11 mouse cellular contexts compared by ENCODE assay signal in the genomic region with DNA sequence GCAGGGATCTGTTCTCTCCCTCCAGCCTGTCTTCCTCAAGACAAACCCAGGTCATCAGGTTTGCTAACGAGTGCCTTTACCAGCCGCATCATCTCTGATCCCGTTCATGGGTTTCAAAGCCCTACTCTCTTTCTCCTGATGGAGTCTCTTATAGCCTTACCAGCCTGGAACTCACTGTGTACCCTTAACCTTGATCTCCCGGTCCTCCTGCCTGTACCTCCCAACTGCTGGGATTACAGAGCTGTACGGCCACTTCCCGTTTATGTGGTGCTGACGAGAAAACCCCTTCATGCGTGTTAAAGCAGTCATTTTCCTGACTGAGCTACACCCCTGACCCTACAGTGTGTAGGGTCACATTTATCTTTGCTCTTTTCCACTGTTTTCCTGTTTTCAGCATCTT. TPM values are rescaled to one million over a fixed set of nuclear protein-coding genes. Genes with fewer than 3 reads are reported as not detected.
DNase-seq lines count a peak whose midpoint lies in the region; ATAC-seq and TF ChIP-seq lines count a peak whose summit lies in the region.
"Had no signal": no experiment of that assay in that cellular context is flagged by ENCODE, and none has a peak within 500 bp of the region (broad histone marks: within the 10 kb centered on the region; RNA-seq: fewer than 3 reads in every experiment).

No protein-coding gene starts in this region.

- no peak overlapping the region for H3K4me2 ChIP-seq in heart, embryonic 15.5 days
- H3K4me2 ChIP-seq: midbrain, embryonic 12.5 days had no signal

- DNase-seq in heart, postnatal 14 days, result no peak
- peak; percentile 26 for DNase-seq in 3T3-L1 (ENCODE audit: low read depth, low spot score)
- DNase-seq in frontal cortex, adult 2 months (ENCODE audit: extremely low spot score in 1 of 2, low spot score in 1 of 2), result no peak
- no peak for DNase-seq in lung, postnatal 10 days
- DNase-seq in cerebellum, adult 9-11 months, result no peak
- DNase-seq: right cerebral cortex, postnatal 25 days; thymus, postnatal 25 days had no signal

- TF ChIP-seq CTCF in bone marrow, adult 2 months (IDR thresholded peaks at IDR 0.05; ENCODE audit: control insufficient read depth, insufficient read depth, low read length), result no peak

- H3K4me1 ChIP-seq in heart, embryonic 15.5 days (replicated peaks), result peaks cover 11% of the 10 kb centered on the region
- peaks cover 6% of the 10 kb centered on the region; the same call in 1 of the 2 replicates for H3K4me1 ChIP-seq in bone marrow, adult 2 months (ENCODE audit: control insufficient read depth, insufficient read depth, low read length)

- H3K9me3 ChIP-seq in heart, embryonic 15.5 days (replicated peaks), result no peaks in the 10 kb centered on the region
- H3K9me3 ChIP-seq: midbrain, embryonic 12.5 days had no signal

- no peak overlapping the region for H3K4me3 ChIP-seq in heart, embryonic 15.5 days
- H3K4me3 ChIP-seq in bone marrow, adult 2 months (replicated peaks; ENCODE audit: control insufficient read depth, low read depth, low read length), result no peak overlapping the region
- H3K4me3 ChIP-seq in macrophage (ENCODE audit: inconsistent target), result no peak overlapping the region
- H3K4me3 ChIP-seq: midbrain, embryonic 12.5 days had no signal

- no peak overlapping the region for H3K9ac ChIP-seq in heart, embryonic 15.5 days
- H3K9ac ChIP-seq: midbrain, embryonic 12.5 days had no signal

- ATAC-seq in heart, embryonic 15.5 days (replicated peaks; ENCODE audit: insufficient number of reproducible peaks, insufficient read depth, low FRiP score, low read depth), result no peak

- no peaks in the 10 kb centered on the region for H3K36me3 ChIP-seq in heart, embryonic 15.5 days
- H3K36me3 ChIP-seq in macrophage (ENCODE audit: inconsistent target), result peaks cover 5% of the 10 kb centered on the region
- H3K36me3 ChIP-seq: midbrain, embryonic 12.5 days had no signal

- H3K79me2 ChIP-seq in macrophage (ENCODE audit: inconsistent target), result peaks cover 83% of the 10 kb centered on the region

- H3K27ac ChIP-seq in heart, embryonic 15.5 days, result 0 out of 2 replicates have a peak overlapping the region, but pooled peaks have one; percentile 21
- peak overlapping the region; percentile 67 for H3K27ac ChIP-seq in bone marrow, adult 2 months (ENCODE audit: control insufficient read depth, insufficient read depth, low read depth, low read length, poor library complexity)
- peak overlapping the region; percentile 94 for H3K27ac ChIP-seq in macrophage
- H3K27ac ChIP-seq: midbrain, embryonic 12.5 days had no signal

- intact Hi-C loops in heart, postnatal 14 days (cut with DNase I), result no loop called here

- 52% methylated on average over 8 of the region's 8 CpGs for WGBS in heart, embryonic 15.5 days
- WGBS in bone marrow, adult 2 months, result 44% methylated on average over 8 of the region's 8 CpGs
- WGBS in macrophage (ENCODE audit: missing documents), result 40% methylated on average over 7 of the region's 8 CpGs

- TF ChIP-seq POLR2A in bone marrow, adult 2 months (IDR thresholded peaks at IDR 0.05; ENCODE audit: borderline replicate concordance, control insufficient read depth, low read depth, low read length), result no peak

- no peaks in the 10 kb centered on the region for H3K27me3 ChIP-seq in heart, embryonic 15.5 days
- H3K27me3 ChIP-seq: midbrain, embryonic 12.5 days had no signal

RNA-seq across cellular contexts. Expression of a gene that starts 39.4 kb away (rescaled TPM):
- 10.2 and 13.9 TPM in 2 replicates for polyA plus RNA-seq in heart, embryonic 15.5 days (2015; fragmentation: Nextera tagmentation; extraction: Ambion mirVana)
- total RNA-seq in heart, postnatal 14 days (2021), result 1 to 10 TPM; 9.0 to 9.3 TPM
- polyA plus RNA-seq in bone marrow, adult 2 months (2011; ENCODE audit: insufficient read depth, insufficient read length, low replicate concordance, missing spikeins), result 31.0 and 47.6 TPM in 2 replicates
- total RNA-seq in macrophage (2018; cell fraction: chromatin; rRNA removed), result 100 to 1,000 TPM in 24 of 26 experiments, 10 to 100 TPM in 2; 88.3 to 515 (median 403) TPM
- 100 to 1,000 TPM in 23 of 26 experiments, 10 to 100 TPM in 3; 69.6 to 129 (median 112) TPM for total RNA-seq in macrophage (2018; cell fraction: cytosol; rRNA removed)
- total RNA-seq in macrophage (2018; cell fraction: nucleus; rRNA removed), result 100 to 1,000 TPM in 24 of 26 experiments, 10 to 100 TPM in 2; 72.7 to 300 (median 200) TPM
- polyA plus RNA-seq in macrophage (2018), result 77.8 to 173 TPM (median 90.5 TPM) in 3 replicates
- polyA plus RNA-seq in frontal cortex, adult 2 months (2012; rRNA removed), result 43.8 and 48.2 TPM in 2 replicates

RNA-seq across cellular contexts. Expression of a gene that starts 43.4 kb away (rescaled TPM):
- polyA plus RNA-seq in heart, embryonic 15.5 days (2015; fragmentation: Nextera tagmentation; extraction: Ambion mirVana), result 53.5 and 58.9 TPM in 2 replicates
- 10 to 100 TPM; 66.6 to 73.7 TPM for total RNA-seq in heart, postnatal 14 days (2021)
- polyA plus RNA-seq in bone marrow, adult 2 months (2011; ENCODE audit: insufficient read depth, insufficient read length, low replicate concordance, missing spikeins), result 40.4 and 57.7 TPM in 2 replicates
- total RNA-seq in macrophage (2018; cell fraction: chromatin; rRNA removed), result 100 to 1,000 TPM in 1 of 26 experiments, 10 to 100 TPM in 25; 16.4 to 115 (median 53.8) TPM
- 10 to 100 TPM; 33.5 to 56.0 (median 44.2) TPM for total RNA-seq in macrophage (2018; cell fraction: cytosol; rRNA removed)
- 10 to 100 TPM; 19.6 to 83.1 (median 39.0) TPM for total RNA-seq in macrophage (2018; cell fraction: nucleus; rRNA removed)
- 50.8 to 76.9 TPM (median 59.2 TPM) in 3 replicates for polyA plus RNA-seq in macrophage (2018)
- 122 and 124 TPM in 2 replicates for polyA plus RNA-seq in frontal cortex, adult 2 months (2012; rRNA removed)

Comparison
In these comparisons a context has a peak if more than half of its experiments do, and no peak if none do; other contexts are left out.
1. H3K27ac ChIP-seq: peak in every context shown above with its lines; median percentile 94 in macrophage; 67 in bone marrow, adult 2 months; 21 in heart, embryonic 15.5 days.